Mouse (Mus musculus) testis, adult 2 months (tissue): Measurements from ENCODE around the gene Wscd1. TPM values are rescaled to one million over a fixed set of nuclear protein-coding genes. Genes with fewer than 3 reads are reported as not detected.

Experiments
- H3K27ac ChIP-seq: fragments of 200-500 bp; 2 replicates; pipeline ENCODE4 v1.5.1; 2012; ENCODE audit warnings: low read depth, low read length; ENCODE audit not compliant: control insufficient read depth, insufficient read depth
- H3K27me3 ChIP-seq: fragments of 200-500 bp; 2 replicates; pipeline ENCODE4 v1.6.1; 2012; ENCODE audit warnings: mild to moderate bottlenecking, low read length, moderate library complexity; ENCODE audit not compliant: control insufficient read depth, insufficient read depth
- H3K36me3 ChIP-seq: fragments of 200-500 bp; 2 replicates; pipeline ENCODE4 v1.6.1; 2012; ENCODE audit warnings: mild to moderate bottlenecking, low read length; ENCODE audit not compliant: control insufficient read depth, insufficient read depth
- H3K4me1 ChIP-seq: fragments of 200-500 bp; 2 replicates; pipeline ENCODE4 v1.6.1; 2012; ENCODE audit warnings: low read length; ENCODE audit not compliant: control insufficient read depth, insufficient read depth
- H3K4me3 ChIP-seq: fragments of 200-500 bp; 2 replicates; pipeline ENCODE4 v1.5.1; 2012; ENCODE audit warnings: low read depth, mild to moderate bottlenecking, low read length, moderate library complexity, mixed read lengths; ENCODE audit not compliant: control insufficient read depth
- CTCF ChIP-seq: fragments of 200-500 bp; IDR thresholded peaks from 2 replicates; pipeline ENCODE4 v1.5.1; 2012; ENCODE audit warnings: low read depth, mild to moderate bottlenecking, inconsistent platforms, low read length, moderate library complexity; ENCODE audit not compliant: control insufficient read depth, insufficient read depth, insufficient replicate concordance
- POLR2A ChIP-seq: fragments of 200-500 bp; IDR thresholded peaks from 2 replicates; pipeline ENCODE4 v1.6.1; 2012; ENCODE audit warnings: low read depth, mild to moderate bottlenecking, inconsistent platforms, low read length, moderate library complexity; ENCODE audit not compliant: control insufficient read depth
- polyA plus RNA-seq: library from polyadenylated mRNA; depleted of rRNA; stranded (reverse); fragments of >200 nt; gene quantifications from 2 replicates; pipeline ENCODE4 v1.2.3, GENCODE M21; 2012

Gene Wscd1
- polyA plus RNA-seq, 1 experiment = 0.33 TPM

DNA sequence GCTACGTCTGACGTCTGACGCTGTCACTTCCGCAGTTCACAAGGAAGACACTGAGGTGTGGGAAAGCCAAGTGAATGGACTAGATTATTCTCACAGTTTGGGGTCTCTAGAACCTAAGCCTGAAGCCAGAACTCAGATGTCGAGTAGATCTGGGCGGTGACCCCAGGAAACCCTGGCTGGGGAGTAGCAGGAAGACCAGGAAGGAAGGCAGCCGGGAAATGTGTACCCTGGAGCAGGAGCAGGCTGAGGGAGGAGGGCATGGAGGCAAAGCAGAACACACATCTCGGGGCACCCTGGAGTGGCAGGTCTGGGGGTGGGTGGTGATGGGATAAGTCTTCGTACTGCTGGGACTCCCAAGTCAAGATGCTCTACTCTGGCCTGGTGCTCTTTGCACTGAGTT, 11.3 kb downstream of the Wscd1 start:
- H3K27ac ChIP-seq = no peak overlapping the region
- TF ChIP-seq POLR2A (no peak), CTCF (no peak)
- H3K36me3 ChIP-seq = no peaks in the 10 kb centered on the region
- H3K4me1 ChIP-seq = no peaks in the 10 kb centered on the region
- no peaks in the 10 kb centered on the region for H3K27me3 ChIP-seq
- no peak overlapping the region for H3K4me3 ChIP-seq

- Histone ChIP-seq H3K4me3 (no peak overlapping the region), H3K27me3 (no peaks in the 10 kb centered on the region), H3K27ac (no peak overlapping the region), H3K36me3 (no peaks in the 10 kb centered on the region), H3K4me1 (no peaks in the 10 kb centered on the region)
- TF ChIP-seq POLR2A = no peak
- TF ChIP-seq CTCF = no peak
Observed at GRCm38 (mm10) chr11:71763154-71763553, 13.4 kb downstream of the Wscd1 start.

DNA sequence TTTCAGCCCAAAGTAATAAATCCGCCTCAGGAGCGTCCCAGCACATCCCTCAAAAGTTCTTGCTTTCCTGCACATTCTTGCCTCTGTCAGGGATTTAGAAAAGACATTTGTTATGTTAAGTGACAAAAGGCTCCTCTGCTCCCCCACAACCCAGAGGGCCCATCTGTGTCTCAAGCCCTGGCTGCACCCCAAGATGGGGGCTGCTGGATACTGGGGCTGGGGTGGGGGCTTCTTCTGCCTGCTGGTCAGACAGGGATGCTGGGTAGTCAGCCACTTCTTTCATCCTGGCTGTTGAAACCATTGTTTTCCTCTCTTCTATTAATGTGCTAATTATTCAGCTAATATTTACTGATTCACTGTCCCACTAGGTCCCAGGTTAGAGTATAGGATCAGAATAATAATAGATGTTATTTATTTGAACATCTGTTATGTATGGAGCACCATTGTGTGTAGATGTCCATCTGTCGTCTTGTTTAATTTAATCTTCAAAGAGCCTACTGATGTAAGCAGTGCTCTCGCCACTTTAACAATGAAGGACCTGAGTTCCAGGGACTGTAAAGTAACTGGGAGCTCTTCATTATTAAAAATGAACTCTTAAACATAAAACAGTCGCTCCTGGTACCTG, 14.0 kb downstream of the Wscd1 start:
- Histone ChIP-seq H3K36me3 (no peaks in the 10 kb centered on the region), H3K4me1 (no peaks in the 10 kb centered on the region), H3K27ac (no peak overlapping the region), H3K4me3 (no peak overlapping the region), H3K27me3 (no peaks in the 10 kb centered on the region)
- TF ChIP-seq CTCF (no peak), POLR2A (no peak)

DNA sequence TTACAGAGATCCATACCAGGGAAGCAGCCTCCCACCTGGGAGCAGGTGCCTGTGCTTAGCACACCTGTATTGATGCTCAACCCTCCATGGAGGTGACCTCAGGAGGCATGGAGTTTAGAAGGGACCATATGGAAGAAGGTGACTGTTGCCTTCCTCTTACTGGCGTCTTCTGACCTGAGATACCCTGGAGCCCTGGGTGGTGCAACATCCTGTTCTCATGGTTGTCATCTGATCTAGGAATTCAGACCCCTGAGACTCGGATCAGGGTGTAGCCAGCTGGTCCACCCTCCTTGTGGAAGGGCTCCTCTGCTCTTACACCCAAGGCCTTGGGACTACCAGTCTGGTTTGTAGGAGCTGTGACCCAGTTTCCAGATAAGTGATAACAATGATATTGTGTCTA, 15.0 kb downstream of the Wscd1 start:
- H3K4me1 ChIP-seq = no peaks in the 10 kb centered on the region
- no peak overlapping the region for H3K4me3 ChIP-seq
- no peaks in the 10 kb centered on the region for H3K27me3 ChIP-seq
- H3K36me3 ChIP-seq = no peaks in the 10 kb centered on the region
- TF ChIP-seq CTCF (no peak), POLR2A (no peak)
- H3K27ac ChIP-seq = no peak overlapping the region

DNA sequence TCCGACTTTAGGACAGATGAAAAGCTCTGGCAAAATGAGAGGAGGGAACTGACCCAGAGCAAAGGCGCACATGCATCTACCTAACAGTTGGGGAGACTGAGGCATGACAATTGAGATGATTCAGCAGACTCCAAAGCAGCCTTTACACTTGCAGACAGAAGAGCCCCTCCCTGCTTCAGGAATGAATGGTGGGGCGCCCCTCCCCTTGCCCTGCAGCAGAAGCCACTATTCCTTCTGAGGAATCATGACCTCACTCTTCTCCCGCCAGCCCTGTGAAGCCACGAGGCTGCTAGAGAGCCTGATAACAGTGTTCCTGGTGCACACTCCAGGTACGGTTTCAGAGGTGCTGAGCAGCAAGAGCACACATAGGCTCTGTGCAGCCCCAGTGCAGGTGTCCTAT, 15.6 kb downstream of the Wscd1 start:
- Histone ChIP-seq H3K36me3 (no peaks in the 10 kb centered on the region), H3K27ac (no peak overlapping the region), H3K27me3 (no peaks in the 10 kb centered on the region), H3K4me3 (no peak overlapping the region), H3K4me1 (no peaks in the 10 kb centered on the region)
- TF ChIP-seq POLR2A = no peak
- TF ChIP-seq CTCF = no peak

GRCm38 (mm10) chr11:71766380-71766779, 16.7 kb downstream of the Wscd1 start:
- Histone ChIP-seq H3K27me3 (no peaks in the 10 kb centered on the region), H3K4me3 (no peak overlapping the region), H3K4me1 (no peaks in the 10 kb centered on the region), H3K36me3 (no peaks in the 10 kb centered on the region), H3K27ac (no peak overlapping the region)
- no peak for TF ChIP-seq POLR2A
- TF ChIP-seq CTCF = no peak

DNA sequence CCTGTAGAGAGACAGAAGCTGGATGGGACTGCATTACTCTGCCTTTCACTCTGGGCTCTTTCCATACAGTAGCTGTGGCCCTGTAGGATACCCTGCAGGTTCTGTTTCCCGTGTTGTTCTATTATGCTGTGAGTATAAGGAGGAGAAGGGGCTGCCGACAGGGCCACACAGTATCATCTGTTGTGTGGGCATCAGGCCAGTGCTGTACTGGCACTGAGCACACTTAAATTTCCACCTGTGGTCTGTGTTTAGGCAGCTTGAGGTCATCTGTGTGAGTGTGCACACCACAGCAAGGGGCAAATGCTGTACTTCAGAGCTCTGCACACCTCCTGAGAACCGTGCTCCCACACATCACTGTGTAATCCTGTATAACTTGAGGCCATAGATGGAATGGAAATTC, 18.0 kb downstream of the Wscd1 start:
- H3K36me3 ChIP-seq = no peaks in the 10 kb centered on the region
- TF ChIP-seq POLR2A = no peak
- no peak for TF ChIP-seq CTCF
- H3K4me3 ChIP-seq = no peak overlapping the region
- H3K27ac ChIP-seq = no peak overlapping the region
- H3K27me3 ChIP-seq = no peaks in the 10 kb centered on the region
- no peaks in the 10 kb centered on the region for H3K4me1 ChIP-seq

DNA sequence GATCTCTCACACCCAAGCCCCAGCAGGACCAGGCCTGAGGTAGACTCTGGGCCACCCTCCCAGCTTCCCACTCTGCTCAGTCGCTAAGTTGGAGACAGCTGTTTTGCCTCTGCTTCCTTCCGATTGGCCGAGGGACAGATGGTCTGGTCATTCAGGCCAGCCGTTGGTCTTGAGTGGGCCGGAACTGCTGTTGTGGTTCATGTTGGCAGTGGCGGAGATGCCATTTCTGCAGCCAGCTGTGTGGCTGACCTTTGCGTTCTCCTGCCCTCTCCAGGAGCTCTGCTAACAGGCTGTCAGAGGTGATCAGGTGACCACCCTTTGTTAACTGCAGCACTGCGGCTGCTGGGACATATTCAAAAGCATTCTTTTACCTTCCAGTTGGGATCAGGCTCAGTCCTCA, 20.0 kb downstream of the Wscd1 start:
- no peaks in the 10 kb centered on the region for H3K36me3 ChIP-seq
- H3K4me1 ChIP-seq = no peaks in the 10 kb centered on the region
- H3K27ac ChIP-seq = no peak overlapping the region
- no peaks in the 10 kb centered on the region for H3K27me3 ChIP-seq
- TF ChIP-seq CTCF = no peak
- TF ChIP-seq POLR2A = no peak
- no peak overlapping the region for H3K4me3 ChIP-seq
